Mouse (Mus musculus) bone marrow, adult 2 months (tissue): ENCODE measurements around the gene Ttc30b.

Experiments used
- CTCF ChIP-seq: fragments of 200-500 bp; IDR thresholded peaks from 2 replicates; pipeline ENCODE4 v1.5.1; 2011; ENCODE audit warnings: low read length, control low read depth; ENCODE audit not compliant: control insufficient read depth, insufficient read depth
- POLR2A ChIP-seq: fragments of 200-500 bp; IDR thresholded peaks from 2 replicates; pipeline ENCODE4 v1.6.1; 2011; ENCODE audit warnings: low read depth, mild to moderate bottlenecking, control low read depth, low read length, borderline replicate concordance; ENCODE audit not compliant: control insufficient read depth

- no peak for TF ChIP-seq POLR2A
- no peak for TF ChIP-seq CTCF
Measured at GRCm38 (mm10) chr2:75915040-75915439, 23.3 kb downstream of the Ttc30b start.
